Mouse (Mus musculus): ENCODE measurements at regions not wholly inside any gene's neighbourhood (a gene's known extent, or its start where the extent isn't known, plus 50 kb on each side); places are given as distances from the start of the nearest gene placed in this dataset.

- no peak for DNase-seq
Observed at GRCm38 (mm10) chrX:129272135-129272534, 477.4 kb upstream of the Diaph2 start.

GRCm38 (mm10) chrX:129303987-129304386 is 445.6 kb upstream of the Diaph2 start:
- peak; percentile 75 for DNase-seq

GRCm38 (mm10) chrX:129309380-129309779 is 440.2 kb upstream of the Diaph2 start:
- no peak for DNase-seq

GRCm38 (mm10) chrX:129329441-129329840 is 420.1 kb upstream of the Diaph2 start:
- no peak for DNase-seq

- no peak for DNase-seq
Observed at GRCm38 (mm10) chrX:129332810-129333209, 416.7 kb upstream of the Diaph2 start.

Data from embryo, embryonic 11 days (tissue).